17 mouse cellular contexts compared by ENCODE assay signal in genomic region chr8:118648801-118649537, GRCm38 (mm10).
"Had no signal": no experiment of that assay in that cellular context is flagged by ENCODE, and none has a peak within 500 bp of the region (broad histone marks: within the 10 kb centered on the region; RNA-seq: fewer than 3 reads in every experiment).

No protein-coding gene starts in this region.

- H3K9ac ChIP-seq: lung, embryonic 14.5 days; midbrain, embryonic 13.5 days; neural tube, embryonic 13.5 days; neural tube, embryonic 15.5 days; stomach, embryonic 15.5 days had no signal

- H3K9me3 ChIP-seq: midbrain, embryonic 13.5 days; neural tube, embryonic 13.5 days; neural tube, embryonic 15.5 days; stomach, embryonic 15.5 days had no signal

- H3K36me3 ChIP-seq: midbrain, embryonic 13.5 days; neural tube, embryonic 13.5 days; neural tube, embryonic 15.5 days; stomach, embryonic 15.5 days had no signal

- H3K4me1 ChIP-seq: stomach, embryonic 15.5 days had no signal

- ATAC-seq: midbrain, embryonic 13.5 days; midbrain, embryonic 16.5 days had no signal

- H3K27me3 ChIP-seq: midbrain, embryonic 13.5 days; neural tube, embryonic 13.5 days; neural tube, embryonic 15.5 days; stomach, embryonic 15.5 days had no signal

- DNase-seq: lung, adult 18-20 months; lung, embryonic 14.5 days; lung, postnatal 10 days; lung, postnatal 4 days; retina, postnatal 1 day; right cerebral cortex, adult 18-20 months; thymus, adult 2 months; thymus, postnatal 25 days; thymus, postnatal 4 days had no signal

- H3K4me3 ChIP-seq: midbrain, embryonic 13.5 days; myocyte; neural tube, embryonic 13.5 days; neural tube, embryonic 15.5 days; stomach, embryonic 15.5 days had no signal

- H3K4me2 ChIP-seq: lung, embryonic 14.5 days; midbrain, embryonic 11.5 days; midbrain, embryonic 13.5 days; neural tube, embryonic 13.5 days; neural tube, embryonic 15.5 days; stomach, embryonic 15.5 days had no signal

- H3K27ac ChIP-seq: midbrain, embryonic 13.5 days; neural tube, embryonic 13.5 days; neural tube, embryonic 15.5 days; stomach, embryonic 15.5 days; stomach, postnatal 0 days had no signal
